Comparison of ENCODE assay signal across 9 mouse cellular contexts in genomic region chr2:180050986-180051385, GRCm38 (mm10). TPM values are rescaled to one million over a fixed set of nuclear protein-coding genes. Genes with fewer than 3 reads are reported as not detected.
DNase-seq lines count a peak whose midpoint lies in the region; ATAC-seq and TF ChIP-seq lines count a peak whose summit lies in the region.
"Had no signal": no experiment of that assay in that cellular context is flagged by ENCODE, and none has a peak within 500 bp of the region (broad histone marks: within the 10 kb centered on the region; RNA-seq: fewer than 3 reads in every experiment).

No protein-coding gene starts in this region.

- peak; percentile 89 for DNase-seq in CD4-positive, CD25-positive, alpha-beta regulatory T cell, adult 2 months (ENCODE audit: low read depth, low spot score)
- peak; percentile 85 to 95 for DNase-seq in kidney, postnatal 36 days
- DNase-seq in lung, adult 2 months: peak; percentile 81
- DNase-seq in testis, postnatal 10 days (ENCODE audit: low spot score): peak; percentile 93

- peak; percentile 75 for ATAC-seq in erythroblast, adult 5-6 weeks (replicated peaks; ENCODE audit: low FRiP score, poor library complexity, severe bottlenecking)
- peak; percentile 37; the same call in 1 of the 2 replicates for ATAC-seq in heart, embryonic 12.5 days (ENCODE audit: insufficient number of reproducible peaks, low FRiP score)

- H3K36me3 ChIP-seq in heart, embryonic 12.5 days: peaks cover 35% of the 10 kb centered on the region

- H3K4me3 ChIP-seq in bone marrow macrophage, adult 2 months (ENCODE audit: insufficient read depth, low read length): no peak overlapping the region
- H3K4me3 ChIP-seq in heart, embryonic 12.5 days: no peak overlapping the region
- H3K4me3 ChIP-seq in lung, adult 2 months (replicated peaks; ENCODE audit: extremely low read depth, low read depth, low read length): no peak overlapping the region
- no peak overlapping the region for H3K4me3 ChIP-seq in olfactory bulb, adult 2 months (ENCODE audit: insufficient read depth, low read depth, low read length)
- H3K4me3 ChIP-seq: embryonic facial prominence, embryonic 15.5 days had no signal

- H3K27ac ChIP-seq in bone marrow macrophage, adult 2 months (ENCODE audit: insufficient read depth, low read depth, low read length): no peak overlapping the region
- H3K27ac ChIP-seq in heart, embryonic 12.5 days (ENCODE audit: poor library complexity, severe bottlenecking): no peak overlapping the region
- H3K27ac ChIP-seq in olfactory bulb, adult 2 months (ENCODE audit: insufficient read depth, low read depth, low read length): no peak overlapping the region
- H3K27ac ChIP-seq: embryonic facial prominence, embryonic 15.5 days had no signal

- TF ChIP-seq POLR2A in bone marrow macrophage, adult 2 months (IDR thresholded peaks at IDR 0.05; ENCODE audit: borderline replicate concordance, low read depth, low read length): no peak
- TF ChIP-seq POLR2A in lung, adult 2 months (IDR thresholded peaks at IDR 0.05; ENCODE audit: borderline replicate concordance, extremely low read depth, low read depth, low read length): no peak
- no peak; the same call in 1 of the 2 replicates for TF ChIP-seq POLR2A in olfactory bulb, adult 2 months (IDR thresholded peaks at IDR 0.05; ENCODE audit: insufficient read depth, low read depth, low read length)

- 24% methylated on average over 5 of the region's 5 CpGs for WGBS in heart, embryonic 12.5 days
- WGBS in lung, adult 2 months: 20% methylated on average over 5 of the region's 5 CpGs
- 27% methylated on average over 5 of the region's 5 CpGs for WGBS in olfactory bulb, adult 2 months

- H3K4me1 ChIP-seq in bone marrow macrophage, adult 2 months (ENCODE audit: control insufficient read depth, insufficient read depth, low read length): no peaks in the 10 kb centered on the region
- peaks cover 4% of the 10 kb centered on the region; the same call in 1 of the 2 replicates for H3K4me1 ChIP-seq in heart, embryonic 12.5 days (replicated peaks)
- H3K4me1 ChIP-seq in lung, adult 2 months (ENCODE audit: control insufficient read depth, insufficient read depth, low read length): peaks cover 3% of the 10 kb centered on the region
- H3K4me1 ChIP-seq in olfactory bulb, adult 2 months (ENCODE audit: control insufficient read depth, insufficient read depth, low read length): peaks cover 9% of the 10 kb centered on the region
- H3K4me1 ChIP-seq: embryonic facial prominence, embryonic 15.5 days had no signal

- H3K9me3 ChIP-seq in heart, embryonic 12.5 days (replicated peaks): no peaks in the 10 kb centered on the region
- H3K9me3 ChIP-seq: embryonic facial prominence, embryonic 15.5 days had no signal

- H3K27me3 ChIP-seq in heart, embryonic 12.5 days (replicated peaks): no peaks in the 10 kb centered on the region
- H3K27me3 ChIP-seq: embryonic facial prominence, embryonic 15.5 days had no signal

- peak; percentile 79 for TF ChIP-seq CTCF in bone marrow macrophage, adult 2 months (IDR thresholded peaks at IDR 0.05; ENCODE audit: low read depth, low read length)
- peak; percentile 87 for TF ChIP-seq CTCF in lung, adult 2 months (IDR thresholded peaks at IDR 0.05; ENCODE audit: insufficient read depth, low read length)
- TF ChIP-seq CTCF in olfactory bulb, adult 2 months (IDR thresholded peaks at IDR 0.05; ENCODE audit: insufficient read depth, low read depth, low read length): peak; percentile 75

- no peak overlapping the region for H3K4me2 ChIP-seq in heart, embryonic 12.5 days
- H3K4me2 ChIP-seq: embryonic facial prominence, embryonic 15.5 days had no signal

- H3K9ac ChIP-seq in heart, embryonic 12.5 days: no peak overlapping the region
- H3K9ac ChIP-seq: embryonic facial prominence, embryonic 15.5 days had no signal

RNA-seq across cellular contexts. Expression of gene Ss18l1, which starts 8.7 kb away (rescaled TPM):
- polyA plus RNA-seq in bone marrow macrophage, adult 2 months (2012; ENCODE audit: insufficient read depth, insufficient read length, missing spikeins): 4.0 and 5.7 TPM in 2 replicates
- total RNA-seq in erythroblast, adult 5-6 weeks (2015; ENCODE audit: low replicate concordance): not detected in 2 replicates
- total RNA-seq in erythroblast, adult 5-6 weeks (2017; ENCODE audit: low replicate concordance): 0.34 and 0.84 TPM in 2 replicates
- 4.2 and 4.3 TPM in 2 replicates for polyA plus RNA-seq in heart, embryonic 12.5 days (2016; fragmentation: Nextera tagmentation; extraction: Ambion mirVana)
- 7.1 and 7.4 TPM in 2 replicates for polyA plus RNA-seq in lung, adult 2 months (2012; rRNA removed)
- polyA plus RNA-seq in olfactory bulb, adult 2 months (2012; ENCODE audit: insufficient read depth, insufficient read length, low replicate concordance, missing spikeins): not detected in 2 replicates

RNA-seq across cellular contexts. Expression of gene Psma7, which starts 8.8 kb away (rescaled TPM):
- 150 and 155 TPM in 2 replicates for polyA plus RNA-seq in bone marrow macrophage, adult 2 months (2012; ENCODE audit: insufficient read depth, insufficient read length, missing spikeins)
- total RNA-seq in erythroblast, adult 5-6 weeks (2015; ENCODE audit: low replicate concordance): 66.3 and 90.5 TPM in 2 replicates
- total RNA-seq in erythroblast, adult 5-6 weeks (2017; ENCODE audit: low replicate concordance): 48.8 and 90.3 TPM in 2 replicates
- polyA plus RNA-seq in heart, embryonic 12.5 days (2016; fragmentation: Nextera tagmentation; extraction: Ambion mirVana): 444 and 452 TPM in 2 replicates
- polyA plus RNA-seq in lung, adult 2 months (2012; rRNA removed): 98.3 and 115 TPM in 2 replicates
- not detected in 2 replicates for polyA plus RNA-seq in olfactory bulb, adult 2 months (2012; ENCODE audit: insufficient read depth, insufficient read length, low replicate concordance, missing spikeins)

RNA-seq across cellular contexts. Expression of gene Mtg2, which starts 19.4 kb away (rescaled TPM):
- polyA plus RNA-seq in bone marrow macrophage, adult 2 months (2012; ENCODE audit: insufficient read depth, insufficient read length, missing spikeins): 10.3 and 11.7 TPM in 2 replicates
- not detected in 2 replicates for total RNA-seq in erythroblast, adult 5-6 weeks (2015; ENCODE audit: low replicate concordance)
- 2.8 and 4.9 TPM in 2 replicates for total RNA-seq in erythroblast, adult 5-6 weeks (2017; ENCODE audit: low replicate concordance)
- polyA plus RNA-seq in heart, embryonic 12.5 days (2016; fragmentation: Nextera tagmentation; extraction: Ambion mirVana): 23.7 and 24.4 TPM in 2 replicates
- 15.2 and 17.1 TPM in 2 replicates for polyA plus RNA-seq in lung, adult 2 months (2012; rRNA removed)
- not detected in 2 replicates for polyA plus RNA-seq in olfactory bulb, adult 2 months (2012; ENCODE audit: insufficient read depth, insufficient read length, low replicate concordance, missing spikeins)

RNA-seq across cellular contexts. Expression of gene Lsm14b, which starts 26.2 kb away (rescaled TPM):
- polyA plus RNA-seq in bone marrow macrophage, adult 2 months (2012; ENCODE audit: insufficient read depth, insufficient read length, missing spikeins): 26.2 and 30.9 TPM in 2 replicates
- total RNA-seq in erythroblast, adult 5-6 weeks (2015; ENCODE audit: low replicate concordance): 1.7 and 7.3 TPM in 2 replicates
- total RNA-seq in erythroblast, adult 5-6 weeks (2017; ENCODE audit: low replicate concordance): 1.3 and 10.0 TPM in 2 replicates
- polyA plus RNA-seq in heart, embryonic 12.5 days (2016; fragmentation: Nextera tagmentation; extraction: Ambion mirVana): 4.8 and 6.9 TPM in 2 replicates
- polyA plus RNA-seq in lung, adult 2 months (2012; rRNA removed): 19.8 and 24.0 TPM in 2 replicates
- 121 and 180 TPM in 2 replicates for polyA plus RNA-seq in olfactory bulb, adult 2 months (2012; ENCODE audit: insufficient read depth, insufficient read length, low replicate concordance, missing spikeins)

RNA-seq across cellular contexts. Expression of gene Hrh3, which starts 53.3 kb away (rescaled TPM):
- polyA plus RNA-seq in bone marrow macrophage, adult 2 months (2012; ENCODE audit: insufficient read depth, insufficient read length, missing spikeins): not detected in 2 replicates
- total RNA-seq in erythroblast, adult 5-6 weeks (2015; ENCODE audit: low replicate concordance): not detected in 2 replicates
- not detected in 2 replicates for total RNA-seq in erythroblast, adult 5-6 weeks (2017; ENCODE audit: low replicate concordance)
- polyA plus RNA-seq in heart, embryonic 12.5 days (2016; fragmentation: Nextera tagmentation; extraction: Ambion mirVana): not detected in 2 replicates
- polyA plus RNA-seq in lung, adult 2 months (2012; rRNA removed): 0.10 and 0.15 TPM in 2 replicates
- polyA plus RNA-seq in olfactory bulb, adult 2 months (2012; ENCODE audit: insufficient read depth, insufficient read length, low replicate concordance, missing spikeins): not detected in 2 replicates
